Mouse (Mus musculus): ENCODE measurements around the gene Pds5a.
"Not testable (repeated sequence)": the region's sequence is repeated elsewhere in the genome, so short reads cannot be mapped to it uniquely, and the experiment has no call there.

Gene Pds5a

GRCm38 (mm10) chr5:65696821-65697485 is 1.1 kb downstream of the Pds5a start:
- DNase-seq (ENCODE audit: low read depth, low spot score): peak; percentile 59

GRCm38 (mm10) chr5:65694076-65694475 is 4.0 kb downstream of the Pds5a start:
- not testable (repeated sequence) for DNase-seq (ENCODE audit: low read depth, low spot score)

GRCm38 (mm10) chr5:65693018-65693417 is 5.1 kb downstream of the Pds5a start:
- no peak for DNase-seq (ENCODE audit: low read depth, low spot score)

GRCm38 (mm10) chr5:65688806-65689205 is 9.3 kb downstream of the Pds5a start:
- DNase-seq (ENCODE audit: low read depth, low spot score): no peak

- DNase-seq (ENCODE audit: low read depth, low spot score): no peak
These were observed 11.3 kb downstream of the Pds5a start for GRCm38 (mm10) chr5:65686806-65687205.

GRCm38 (mm10) chr5:65678826-65679225 is 19.2 kb downstream of the Pds5a start:
- DNase-seq (ENCODE audit: low read depth, low spot score): no peak

- DNase-seq (ENCODE audit: low read depth, low spot score): no peak
These were observed 25.9 kb downstream of the Pds5a start for GRCm38 (mm10) chr5:65672162-65672561.

- no peak for DNase-seq (ENCODE audit: low read depth, low spot score)
These were observed 30.4 kb downstream of the Pds5a start for GRCm38 (mm10) chr5:65667644-65668043.

- no peak for DNase-seq (ENCODE audit: low read depth, low spot score)
These were observed 32.7 kb downstream of the Pds5a start for GRCm38 (mm10) chr5:65665370-65665769.

GRCm38 (mm10) chr5:65661958-65662357 is 36.1 kb downstream of the Pds5a start:
- no peak for DNase-seq (ENCODE audit: low read depth, low spot score)

GRCm38 (mm10) chr5:65653786-65654185 is 44.3 kb downstream of the Pds5a start:
- DNase-seq (ENCODE audit: low read depth, low spot score): no peak

- no peak for DNase-seq (ENCODE audit: low read depth, low spot score)
These were observed 59.2 kb downstream of the Pds5a start for GRCm38 (mm10) chr5:65638896-65639295.

- no peak for DNase-seq (ENCODE audit: low read depth, low spot score)
These were observed 73.7 kb downstream of the Pds5a start for GRCm38 (mm10) chr5:65624340-65624739.

GRCm38 (mm10) chr5:65613152-65613924 is 84.7 kb downstream of the Pds5a start:
- DNase-seq (ENCODE audit: low read depth, low spot score): no peak

- no peak for DNase-seq (ENCODE audit: low read depth, low spot score)
These were observed 87.5 kb downstream of the Pds5a start for GRCm38 (mm10) chr5:65610541-65610940.

GRCm38 (mm10) chr5:65609769-65610168 is 88.3 kb downstream of the Pds5a start:
- DNase-seq (ENCODE audit: low read depth, low spot score): no peak

GRCm38 (mm10) chr5:65606820-65607219 is 91.3 kb downstream of the Pds5a start:
- no peak for DNase-seq (ENCODE audit: low read depth, low spot score)

GRCm38 (mm10) chr5:65599681-65600080 is 98.4 kb downstream of the Pds5a start:
- no peak for DNase-seq (ENCODE audit: low read depth, low spot score)

GRCm38 (mm10) chr5:65592421-65592820 is 105.7 kb downstream of the Pds5a start:
- no peak for DNase-seq (ENCODE audit: low read depth, low spot score)

GRCm38 (mm10) chr5:65590199-65590598 is 107.9 kb downstream of the Pds5a start:
- DNase-seq (ENCODE audit: low read depth, low spot score): no peak

- no peak for DNase-seq (ENCODE audit: low read depth, low spot score)
These were observed 111.8 kb downstream of the Pds5a start for GRCm38 (mm10) chr5:65586291-65586690.

GRCm38 (mm10) chr5:65578545-65578944 is 119.5 kb downstream of the Pds5a start:
- DNase-seq (ENCODE audit: low read depth, low spot score): no peak

- no peak for DNase-seq (ENCODE audit: low read depth, low spot score)
These were observed 122.2 kb downstream of the Pds5a start for GRCm38 (mm10) chr5:65575896-65576295.

Data from retina, adult 2 months (tissue).